Mouse (Mus musculus): ENCODE results near the gene Nepn.

GRCm38 (mm10) chr10:52427634-52428415, 39.1 kb downstream of the Nepn start:
- TF ChIP-seq POLR2A (IDR thresholded peaks at IDR 0.05; ENCODE audit: insufficient read depth, low read length) (no peak), CTCF (IDR thresholded peaks at IDR 0.05; ENCODE audit: low read depth, low read length) (no peak)

Measured in ES-Bruce4 (cell line).